Mouse (Mus musculus): ENCODE data around the gene Plekhg4.

DNA sequence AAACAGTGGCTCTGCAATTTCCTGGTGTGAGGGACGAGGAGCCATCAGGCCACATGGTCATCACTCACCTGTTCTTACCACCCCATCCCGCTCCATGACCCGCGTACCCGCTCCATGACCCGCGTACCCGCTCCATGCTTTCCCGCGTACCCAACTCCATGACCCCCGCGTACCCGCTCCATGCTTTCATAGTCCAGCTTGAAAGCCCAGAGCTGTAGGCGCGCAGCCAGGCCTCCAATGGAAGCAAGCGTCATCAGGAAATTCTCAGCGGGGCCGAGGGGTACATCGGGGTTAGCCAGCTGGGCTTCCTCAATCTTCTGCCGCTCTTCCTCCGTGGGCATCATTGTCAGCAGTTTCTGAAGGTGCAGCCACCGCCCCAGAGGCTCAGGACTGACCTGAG, 41.6 kb upstream of the Plekhg4 start:
- TF ChIP-seq MAFK (IDR thresholded peaks at IDR 0.05; ENCODE audit: insufficient read depth, low read depth, low read length) = no peak
- TF ChIP-seq ZNF384 (IDR thresholded peaks at IDR 0.05; ENCODE audit: low read depth, low read length) = no peak

Data from ES-E14 (cell line).